Mouse (Mus musculus) mouse trophoblast stem cell (cell line): ENCODE measurements around the gene Sgsm1.

Experiments used
- in situ Hi-C, 2 experiments: fragments of 300-500 bp; cut with MseI, MboI; formaldehyde crosslinking; loops; 2 replicates in 1 of 2; 3 replicates in 1 of 2; pipeline ENCODE4 v1.15.1; 2025

Gene Sgsm1

GRCm38 (mm10) chr5:113219450-113219849 is 91.1 kb downstream of the Sgsm1 start:
- in situ Hi-C loops = no loop called here

DNA sequence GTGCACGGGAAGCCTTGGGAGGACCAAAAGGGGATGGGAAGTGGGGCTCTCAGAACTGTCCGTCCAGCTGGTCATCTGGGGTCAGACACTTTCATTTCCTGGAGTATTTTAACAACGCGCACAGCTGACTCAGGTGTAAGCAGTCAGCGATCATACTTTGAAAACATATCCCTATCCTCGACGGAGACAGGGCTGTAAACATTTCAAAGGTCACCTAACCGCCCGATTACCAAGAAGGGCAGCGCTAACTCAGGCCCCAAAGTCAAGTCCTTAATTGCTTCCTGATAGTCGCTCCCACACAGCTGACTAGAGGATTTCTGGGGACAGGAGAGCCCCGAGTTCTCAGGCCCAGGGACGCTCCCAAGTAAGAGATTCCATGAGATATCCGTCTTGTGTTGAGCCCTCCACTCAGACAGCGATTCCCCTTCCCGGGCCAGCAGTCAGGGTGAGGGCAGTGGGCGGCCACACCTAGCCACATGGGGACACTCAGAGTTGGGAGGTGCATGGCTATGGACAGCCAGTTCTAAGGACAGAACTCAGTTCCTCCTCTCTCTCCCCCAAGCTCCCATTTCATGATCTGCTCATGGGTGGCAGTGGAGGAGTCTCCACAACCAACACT is 91.9 kb downstream of the Sgsm1 start:
- in situ Hi-C loops = no loop called here

GRCm38 (mm10) chr5:113217076-113217475 is 93.5 kb downstream of the Sgsm1 start:
- in situ Hi-C loops = no loop called here

GRCm38 (mm10) chr5:113216328-113216960 is 94.1 kb downstream of the Sgsm1 start:
- in situ Hi-C loops = no loop called here

GRCm38 (mm10) chr5:113215610-113216011 is 95.0 kb downstream of the Sgsm1 start:
- in situ Hi-C loops = no loop called here

DNA sequence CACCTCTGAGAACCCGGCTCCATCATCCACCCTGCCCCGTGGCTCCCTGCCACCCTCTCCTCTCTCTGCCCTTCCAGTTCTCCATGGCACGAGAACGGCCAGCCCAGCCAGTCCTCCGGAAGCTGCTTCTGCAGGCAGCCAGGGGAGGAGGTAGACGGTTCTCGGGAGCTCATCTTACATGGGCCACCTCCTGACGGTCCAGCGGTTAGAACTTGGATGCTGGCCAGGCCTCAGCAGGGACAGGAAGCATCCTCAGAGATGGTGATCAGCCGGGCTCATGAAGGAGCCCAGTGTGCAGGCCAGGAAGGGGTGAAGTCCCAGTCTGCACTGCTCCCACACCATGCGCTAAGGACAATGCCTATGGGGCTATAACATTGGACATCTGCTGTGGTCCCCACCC is 96.1 kb downstream of the Sgsm1 start:
- in situ Hi-C loops = no loop called here

DNA sequence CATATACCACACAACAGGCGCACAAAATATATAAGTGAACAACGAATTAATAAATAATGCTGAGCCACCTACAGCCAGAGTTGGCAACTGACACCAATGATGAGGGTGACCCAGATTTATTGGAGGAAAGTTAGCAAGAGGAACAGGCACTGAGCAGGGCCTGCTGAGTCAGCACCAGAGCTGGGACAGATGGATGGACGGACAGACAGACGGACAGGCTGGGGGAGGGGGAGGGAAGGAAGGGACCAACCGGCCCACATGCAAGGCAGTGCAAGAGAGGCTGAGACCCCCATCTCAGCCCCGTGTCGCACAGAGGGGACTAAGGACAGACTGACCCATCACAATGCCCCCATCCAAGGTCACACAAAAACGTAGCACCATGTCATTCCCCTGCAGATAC is 96.5 kb downstream of the Sgsm1 start:
- in situ Hi-C loops = no loop called here

DNA sequence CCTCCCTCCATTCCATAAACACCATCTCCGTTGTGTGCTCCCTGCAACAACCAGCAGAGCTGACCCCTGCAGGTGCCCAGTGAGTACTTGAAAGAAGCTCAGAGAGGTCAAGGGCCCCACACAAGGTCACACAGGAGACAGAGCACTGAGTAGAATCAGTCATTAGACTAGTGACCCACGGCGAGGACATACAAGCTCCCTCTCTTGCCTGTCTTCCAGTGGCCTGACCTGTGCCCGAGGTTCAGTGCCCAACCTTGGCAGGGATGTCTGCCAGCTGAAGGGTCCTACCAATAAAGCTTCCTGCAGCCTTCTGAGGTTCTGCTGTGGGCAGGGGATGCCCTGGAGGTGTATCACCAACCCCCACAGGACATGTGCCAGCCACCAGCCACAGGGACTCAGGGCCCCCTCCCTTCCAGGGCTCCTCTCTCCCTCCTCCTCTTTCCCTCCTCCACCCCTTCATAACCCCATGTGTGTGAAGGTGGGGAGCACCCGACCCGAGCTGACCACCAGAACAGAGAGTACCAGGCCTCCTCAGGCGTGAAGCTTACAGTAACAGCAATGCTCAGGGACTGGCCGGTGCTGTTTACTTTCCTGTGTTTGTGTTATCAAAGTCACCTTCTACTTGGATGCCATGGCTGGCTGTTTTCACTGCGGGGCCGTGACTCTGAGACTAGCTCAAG is 98.3 kb downstream of the Sgsm1 start:
- in situ Hi-C loops = no loop called here

- in situ Hi-C loops = no loop called here
Observed at GRCm38 (mm10) chr5:113210314-113210713, 100.3 kb downstream of the Sgsm1 start.

- in situ Hi-C loops = no loop called here
Observed at GRCm38 (mm10) chr5:113209898-113210297, 100.7 kb downstream of the Sgsm1 start.

GRCm38 (mm10) chr5:113209401-113209750 is 101.2 kb downstream of the Sgsm1 start:
- in situ Hi-C loops = no loop called here

GRCm38 (mm10) chr5:113208622-113209400 is 101.8 kb downstream of the Sgsm1 start:
- in situ Hi-C loops = no loop called here

GRCm38 (mm10) chr5:113208048-113208447 is 102.5 kb downstream of the Sgsm1 start:
- in situ Hi-C loops = no loop called here

DNA sequence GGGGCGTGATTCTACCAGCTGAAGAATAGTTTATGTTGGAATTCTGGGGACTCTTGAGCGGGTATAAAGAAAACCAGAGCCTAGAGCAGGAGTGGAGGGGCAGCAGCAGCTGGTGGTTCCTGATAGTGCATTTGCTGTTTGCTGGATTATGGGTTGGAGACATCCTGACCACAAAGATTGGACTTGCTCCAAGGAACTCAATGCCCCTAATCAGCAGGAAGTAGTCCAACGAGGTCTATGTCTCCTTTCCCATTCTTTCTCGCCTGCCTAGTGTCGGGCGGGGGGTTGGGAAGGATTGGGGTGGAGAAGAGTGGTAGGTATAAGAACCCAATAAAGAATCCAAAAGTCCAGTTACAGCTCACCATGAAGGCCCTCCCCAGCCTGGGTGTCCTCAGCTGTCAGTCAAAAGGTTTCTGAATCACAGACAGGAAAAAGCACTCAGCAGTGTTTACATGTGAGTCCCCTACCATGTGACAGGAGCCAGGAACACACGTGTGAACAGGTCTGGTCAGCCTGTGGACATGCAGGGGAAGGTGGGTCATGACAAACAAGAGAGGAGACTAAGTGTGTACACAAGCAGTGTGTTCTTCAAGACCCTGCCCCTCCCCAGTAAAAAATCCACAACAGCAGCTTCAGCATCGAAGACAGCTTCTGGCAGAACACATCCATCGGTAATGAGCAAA is 103.8 kb downstream of the Sgsm1 start:
- in situ Hi-C loops = no loop called here

DNA sequence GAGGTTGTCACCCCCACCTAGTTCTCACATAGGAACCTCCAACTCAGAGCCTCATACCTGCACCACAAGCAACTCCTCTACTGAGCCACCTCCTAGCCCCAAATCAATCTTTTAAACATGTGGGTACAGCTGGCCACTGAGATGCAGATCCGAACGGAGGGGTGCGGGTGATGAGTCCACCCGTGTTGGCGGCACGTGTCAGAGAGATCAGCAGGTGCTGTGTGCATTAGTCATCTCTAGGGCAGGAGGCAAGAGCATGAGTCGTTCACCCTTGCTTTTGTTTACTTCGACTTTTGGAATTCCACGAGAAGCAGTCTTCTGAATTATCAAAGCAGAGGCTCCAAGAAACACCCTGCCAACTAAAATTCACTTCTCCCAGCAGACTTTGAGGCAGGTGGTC is 106.4 kb downstream of the Sgsm1 start:
- in situ Hi-C loops = no loop called here

DNA sequence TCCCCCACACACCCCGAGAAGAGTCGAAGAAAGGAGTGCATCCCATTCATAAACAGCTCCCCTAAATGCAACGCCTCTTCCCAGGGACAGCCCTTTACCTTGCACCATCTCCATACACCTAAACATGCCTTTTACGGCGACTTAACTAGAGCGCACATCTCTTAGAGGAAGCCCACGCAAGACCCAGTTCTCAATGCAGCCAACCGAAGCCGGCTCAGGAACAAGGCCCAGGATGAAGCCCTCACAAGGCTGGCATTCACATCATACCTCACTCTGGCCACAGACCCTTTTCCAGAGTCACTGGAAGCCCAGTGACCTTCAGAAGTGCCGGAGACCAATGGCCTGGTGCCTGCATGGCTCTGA is 110.8 kb downstream of the Sgsm1 start:
- in situ Hi-C loops = no loop called here

- in situ Hi-C loops = no loop called here
Observed at GRCm38 (mm10) chr5:113199126-113199771, 111.3 kb downstream of the Sgsm1 start.

GRCm38 (mm10) chr5:113196916-113197794 is 113.4 kb downstream of the Sgsm1 start:
- in situ Hi-C loops = no loop called here

DNA sequence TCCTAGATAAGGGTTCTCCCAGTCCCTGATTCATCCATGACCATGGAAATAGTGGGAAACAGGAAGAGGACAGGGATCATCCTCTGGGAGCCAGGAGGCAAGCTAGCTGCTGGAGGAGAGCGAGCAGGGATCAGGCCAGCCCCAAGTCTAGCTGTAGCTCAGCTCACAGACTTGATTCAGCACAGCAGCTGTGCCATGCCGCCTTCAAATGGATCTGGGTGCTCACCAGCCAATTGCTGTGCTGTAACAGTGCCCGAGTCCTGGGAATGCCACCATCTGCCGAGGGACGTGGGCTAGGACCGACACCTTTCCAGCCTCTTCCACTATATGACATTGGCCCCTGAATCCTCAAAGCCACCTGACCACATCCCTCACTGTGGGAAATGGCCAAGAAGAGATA is 114.7 kb downstream of the Sgsm1 start:
- in situ Hi-C loops = no loop called here

- in situ Hi-C loops = no loop called here
Observed at GRCm38 (mm10) chr5:113195451-113195850, 115.1 kb downstream of the Sgsm1 start.
